Mouse (Mus musculus): ENCODE results near the gene Ppp2r3d. TPM values are rescaled to one million over a fixed set of nuclear protein-coding genes. Genes with fewer than 3 reads are reported as not detected.
"Not testable (repeated sequence)": the region's sequence is repeated elsewhere in the genome, so short reads cannot be mapped to it uniquely, and the experiment has no call there.

Ppp2r3d gene
- total RNA-seq (2014; fragmentation: Nextera tagmentation) (46.3 and 63.5 TPM in 2 replicates), total RNA-seq (2017) (9.3 and 9.6 TPM in 2 replicates)

GRCm38 (mm10) chr9:124476096-124476902 is at the start of gene Ppp2r3d:
TSS of gene Ppp2r3d (minus strand) at chr9:124476898.
- peak; percentile 69 for ATAC-seq (replicated peaks; ENCODE audit: low FRiP score, low TSS enrichment, poor library complexity, severe bottlenecking)

- ATAC-seq (replicated peaks; ENCODE audit: low FRiP score, low TSS enrichment, poor library complexity, severe bottlenecking), result not testable (repeated sequence)
These were observed 17.0 kb upstream of the Ppp2r3d start, which contains the start of gene Gm21836 for GRCm38 (mm10) chr9:124493693-124494092. TSS of gene Gm21836 (minus strand) at chr9:124493793.

- not testable (repeated sequence) for ATAC-seq (replicated peaks; ENCODE audit: low FRiP score, low TSS enrichment, poor library complexity, severe bottlenecking)
These were observed 3.8 kb upstream of the Ppp2r3d start for GRCm38 (mm10) chr9:124480361-124480980.

- no peak for ATAC-seq (replicated peaks; ENCODE audit: low FRiP score, low TSS enrichment, poor library complexity, severe bottlenecking)
These were observed 1.4 kb upstream of the Ppp2r3d start for GRCm38 (mm10) chr9:124478081-124478480.

GRCm38 (mm10) chr9:124475689-124476088 is 1.0 kb downstream of the Ppp2r3d start:
- ATAC-seq (replicated peaks; ENCODE audit: low FRiP score, low TSS enrichment, poor library complexity, severe bottlenecking), result peak; percentile 31; the same call in 1 of the 2 replicates

- peak; percentile 92 for ATAC-seq (replicated peaks; ENCODE audit: low FRiP score, low TSS enrichment, poor library complexity, severe bottlenecking)
These were observed 20.1 kb downstream of the Ppp2r3d start for GRCm38 (mm10) chr9:124456572-124456971.

GRCm38 (mm10) chr9:124442533-124442855 is 34.2 kb downstream of the Ppp2r3d start:
- peak; percentile 25 for ATAC-seq (replicated peaks; ENCODE audit: low FRiP score, low TSS enrichment, poor library complexity, severe bottlenecking)

GRCm38 (mm10) chr9:124441681-124442532 is 34.8 kb downstream of the Ppp2r3d start:
- ATAC-seq (replicated peaks; ENCODE audit: low FRiP score, low TSS enrichment, poor library complexity, severe bottlenecking), result peak; percentile 19

GRCm38 (mm10) chr9:124440724-124441045 is 36.0 kb downstream of the Ppp2r3d start:
- 0 out of 2 replicates have a peak, but pooled peaks have one; percentile 5 for ATAC-seq (replicated peaks; ENCODE audit: low FRiP score, low TSS enrichment, poor library complexity, severe bottlenecking)

- ATAC-seq (replicated peaks; ENCODE audit: low FRiP score, low TSS enrichment, poor library complexity, severe bottlenecking), result peak; percentile 49
These were observed 36.6 kb downstream of the Ppp2r3d start for GRCm38 (mm10) chr9:124439848-124440723.

GRCm38 (mm10) chr9:124439403-124439847 is 37.3 kb downstream of the Ppp2r3d start:
- ATAC-seq (replicated peaks; ENCODE audit: low FRiP score, low TSS enrichment, poor library complexity, severe bottlenecking), result peak; percentile 65

- ATAC-seq (replicated peaks; ENCODE audit: low FRiP score, low TSS enrichment, poor library complexity, severe bottlenecking), result peak; percentile 35
These were observed 37.9 kb downstream of the Ppp2r3d start for GRCm38 (mm10) chr9:124438686-124439346.

GRCm38 (mm10) chr9:124425411-124425885 is 51.2 kb downstream of the Ppp2r3d start:
- peak; percentile 10 for ATAC-seq (replicated peaks; ENCODE audit: low FRiP score, low TSS enrichment, poor library complexity, severe bottlenecking)

- ATAC-seq (replicated peaks; ENCODE audit: low FRiP score, low TSS enrichment, poor library complexity, severe bottlenecking), result peak; percentile 56
These were observed 51.9 kb downstream of the Ppp2r3d start for GRCm38 (mm10) chr9:124424542-124425410.

- ATAC-seq (replicated peaks; ENCODE audit: low FRiP score, low TSS enrichment, poor library complexity, severe bottlenecking), result no peak
These were observed 52.5 kb downstream of the Ppp2r3d start for GRCm38 (mm10) chr9:124424292-124424541.

- peak; percentile 55 for ATAC-seq (replicated peaks; ENCODE audit: low FRiP score, low TSS enrichment, poor library complexity, severe bottlenecking)
These were observed 53.0 kb downstream of the Ppp2r3d start for GRCm38 (mm10) chr9:124423552-124424291.

Measured in megakaryocyte-erythroid progenitor cell, adult 5-6 weeks (primary cell).